In the genomic region with DNA sequence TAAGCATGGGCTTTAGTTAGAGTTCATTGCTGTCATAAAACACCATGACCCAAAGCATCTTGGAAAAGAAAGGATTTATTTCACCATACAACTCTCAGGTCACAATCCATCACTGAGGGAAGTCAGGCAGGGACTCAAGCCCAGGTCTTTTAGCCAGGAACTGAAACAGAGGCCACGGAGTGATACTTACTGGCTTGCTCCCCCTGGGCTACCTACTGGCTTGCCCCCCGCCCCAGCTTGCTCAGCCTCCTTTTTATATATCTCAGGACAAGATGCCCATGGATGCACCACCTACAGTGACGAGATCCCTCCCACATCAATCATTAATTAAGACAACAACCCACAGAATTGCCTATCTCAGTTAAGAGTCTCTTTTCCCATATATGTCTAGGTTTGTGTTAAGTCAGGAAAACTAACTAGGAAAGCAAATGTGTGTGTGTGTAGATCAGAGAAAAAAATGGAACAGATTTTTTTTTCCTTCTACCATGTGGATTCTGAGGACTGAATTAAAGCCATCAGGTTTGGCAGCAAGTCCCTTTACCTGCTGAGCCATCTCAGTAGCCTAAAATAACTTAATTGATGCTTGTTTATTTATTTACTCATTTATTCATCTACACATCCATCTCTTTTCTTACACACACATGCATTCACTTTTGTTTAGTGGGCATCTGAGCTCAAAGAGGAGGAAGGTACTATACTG, we compare ENCODE assay signal across 19 mouse cellular contexts.
DNase-seq lines count a peak whose midpoint lies in the region; ATAC-seq lines count a peak whose summit lies in the region.
"Had no signal": no experiment of that assay in that cellular context is flagged by ENCODE, and none has a peak within 500 bp of the region (broad histone marks: within the 10 kb centered on the region; RNA-seq: fewer than 3 reads in every experiment).

No protein-coding gene starts in this region.

- H3K9ac ChIP-seq in forebrain, embryonic 13.5 days: no peak overlapping the region
- H3K9ac ChIP-seq in heart, embryonic 16.5 days (ENCODE audit: low read length): no peak overlapping the region
- H3K9ac ChIP-seq in heart, embryonic 11.5 days (ENCODE audit: low read depth, low read length): no peak overlapping the region
- H3K9ac ChIP-seq in forebrain, embryonic 15.5 days (replicated peaks): no peak overlapping the region
- H3K9ac ChIP-seq: embryonic facial prominence, embryonic 13.5 days; hindbrain, embryonic 15.5 days; intestine, embryonic 15.5 days; liver, embryonic 15.5 days had no signal

- H3K4me2 ChIP-seq in forebrain, embryonic 13.5 days: no peak overlapping the region
- no peak overlapping the region for H3K4me2 ChIP-seq in heart, embryonic 16.5 days (ENCODE audit: low read depth, low read length)
- no peak overlapping the region for H3K4me2 ChIP-seq in heart, embryonic 11.5 days
- no peak overlapping the region for H3K4me2 ChIP-seq in forebrain, embryonic 15.5 days (replicated peaks)
- H3K4me2 ChIP-seq: embryonic facial prominence, embryonic 13.5 days; hindbrain, embryonic 15.5 days; intestine, embryonic 15.5 days; liver, embryonic 15.5 days; midbrain, embryonic 11.5 days had no signal

- no peaks in the 10 kb centered on the region for H3K36me3 ChIP-seq in forebrain, embryonic 13.5 days (ENCODE audit: poor library complexity, severe bottlenecking)
- H3K36me3 ChIP-seq in forebrain, embryonic 10.5 days (replicated peaks): no peaks in the 10 kb centered on the region
- H3K36me3 ChIP-seq in heart, embryonic 16.5 days (ENCODE audit: control insufficient read depth, insufficient read depth): no peaks in the 10 kb centered on the region
- no peaks in the 10 kb centered on the region for H3K36me3 ChIP-seq in heart, embryonic 11.5 days (ENCODE audit: control insufficient read depth, insufficient read depth, low read length)
- H3K36me3 ChIP-seq in forebrain, embryonic 15.5 days: no peaks in the 10 kb centered on the region
- H3K36me3 ChIP-seq: embryonic facial prominence, embryonic 13.5 days; G1E; hindbrain, embryonic 15.5 days; intestine, embryonic 15.5 days; limb, embryonic 10.5 days; liver, embryonic 15.5 days had no signal

- no peaks in the 10 kb centered on the region for H3K9me3 ChIP-seq in forebrain, embryonic 13.5 days (replicated peaks)
- no peaks in the 10 kb centered on the region for H3K9me3 ChIP-seq in forebrain, embryonic 10.5 days
- no peaks in the 10 kb centered on the region for H3K9me3 ChIP-seq in heart, embryonic 16.5 days (replicated peaks; ENCODE audit: control insufficient read depth, low read length)
- H3K9me3 ChIP-seq in heart, embryonic 11.5 days (replicated peaks; ENCODE audit: control insufficient read depth, low read length): no peaks in the 10 kb centered on the region
- H3K9me3 ChIP-seq in forebrain, embryonic 15.5 days: no peaks in the 10 kb centered on the region
- H3K9me3 ChIP-seq: embryonic facial prominence, embryonic 13.5 days; hindbrain, embryonic 15.5 days; intestine, embryonic 15.5 days; limb, embryonic 10.5 days; liver, embryonic 15.5 days had no signal

- H3K4me3 ChIP-seq in forebrain, embryonic 13.5 days: no peak overlapping the region
- no peak overlapping the region for H3K4me3 ChIP-seq in forebrain, embryonic 10.5 days
- no peak overlapping the region for H3K4me3 ChIP-seq in heart, embryonic 16.5 days (ENCODE audit: low read length)
- no peak overlapping the region for H3K4me3 ChIP-seq in heart, embryonic 11.5 days (ENCODE audit: low read depth, low read length)
- H3K4me3 ChIP-seq in forebrain, embryonic 15.5 days: no peak overlapping the region
- H3K4me3 ChIP-seq: embryonic facial prominence, embryonic 13.5 days; hindbrain, embryonic 15.5 days; intestine, embryonic 15.5 days; limb, embryonic 10.5 days; liver, embryonic 15.5 days had no signal

- ATAC-seq in forebrain, embryonic 13.5 days: no peak
- no peak for ATAC-seq in heart, embryonic 16.5 days (replicated peaks; ENCODE audit: extremely low read depth, insufficient read depth, low FRiP score)
- ATAC-seq in heart, embryonic 11.5 days (replicated peaks; ENCODE audit: insufficient number of reproducible peaks, low FRiP score, low TSS enrichment): no peak
- ATAC-seq in forebrain, embryonic 15.5 days (replicated peaks): no peak
- ATAC-seq: intestine, embryonic 15.5 days; Patski had no signal

- H3K4me1 ChIP-seq in forebrain, embryonic 13.5 days: peaks cover 30% of the 10 kb centered on the region
- H3K4me1 ChIP-seq in forebrain, embryonic 10.5 days: peaks cover 14% of the 10 kb centered on the region
- peaks cover 25% of the 10 kb centered on the region for H3K4me1 ChIP-seq in heart, embryonic 16.5 days (ENCODE audit: control insufficient read depth, insufficient read depth, low read length)
- H3K4me1 ChIP-seq in heart, embryonic 11.5 days (ENCODE audit: control insufficient read depth, insufficient read depth, low read length): peaks cover 18% of the 10 kb centered on the region
- H3K4me1 ChIP-seq in forebrain, embryonic 15.5 days: peaks cover 31% of the 10 kb centered on the region
- H3K4me1 ChIP-seq: intestine, embryonic 15.5 days; liver, embryonic 15.5 days had no signal

- DNase-seq in forebrain, embryonic 10.5 days (ENCODE audit: extremely low spot score, low spot score): no peak
- DNase-seq in 3T3-L1 (ENCODE audit: low read depth, low spot score): peak; percentile 37
- DNase-seq in right cerebral cortex, postnatal 4 days: no peak
- DNase-seq: B cell, adult 2 months; embryo, embryonic 11 days; liver had no signal

- 61% methylated on average over 3 of the region's 3 CpGs for WGBS in forebrain, embryonic 13.5 days
- 81% methylated on average over 3 of the region's 3 CpGs for WGBS in forebrain, embryonic 10.5 days
- WGBS in heart, embryonic 16.5 days: 64% methylated on average over 3 of the region's 3 CpGs
- 63% methylated on average over 3 of the region's 3 CpGs for WGBS in heart, embryonic 11.5 days (ENCODE audit: insufficient replicate concordance)
- 54% methylated on average over 3 of the region's 3 CpGs for WGBS in forebrain, embryonic 15.5 days

- H3K27me3 ChIP-seq in forebrain, embryonic 13.5 days: no peaks in the 10 kb centered on the region
- H3K27me3 ChIP-seq in forebrain, embryonic 10.5 days (ENCODE audit: poor library complexity, severe bottlenecking): peaks cover 11% of the 10 kb centered on the region; the same call in 1 of the 2 replicates
- H3K27me3 ChIP-seq in heart, embryonic 16.5 days (ENCODE audit: control insufficient read depth, insufficient read depth, low read length): no peaks in the 10 kb centered on the region
- H3K27me3 ChIP-seq in heart, embryonic 11.5 days (ENCODE audit: control insufficient read depth, insufficient read depth, low read length): no peaks in the 10 kb centered on the region
- no peaks in the 10 kb centered on the region for H3K27me3 ChIP-seq in forebrain, embryonic 15.5 days
- H3K27me3 ChIP-seq: CH12.LX; hindbrain, embryonic 15.5 days; intestine, embryonic 15.5 days; liver, embryonic 15.5 days; Patski had no signal

- H3K27ac ChIP-seq in forebrain, embryonic 13.5 days: peak overlapping the region; percentile 76
- H3K27ac ChIP-seq in forebrain, embryonic 10.5 days: no peak overlapping the region
- H3K27ac ChIP-seq in heart, embryonic 16.5 days (ENCODE audit: low read length): peak overlapping the region; percentile 50
- H3K27ac ChIP-seq in heart, embryonic 11.5 days (ENCODE audit: low read depth, low read length): no peak overlapping the region
- peak overlapping the region; percentile 85 for H3K27ac ChIP-seq in forebrain, embryonic 15.5 days (replicated peaks)
- H3K27ac ChIP-seq: embryonic facial prominence, embryonic 13.5 days; intestine, embryonic 15.5 days; limb, embryonic 10.5 days; liver, embryonic 15.5 days had no signal

Comparison
In these comparisons a context has a peak if more than half of its experiments do, and no peak if none do; other contexts are left out.
1. H3K27ac ChIP-seq: peak in forebrain, embryonic 13.5 days (single experiment), heart, embryonic 16.5 days (single experiment) and forebrain, embryonic 15.5 days (single experiment); none in forebrain, embryonic 10.5 days (single experiment) and heart, embryonic 11.5 days (single experiment).